In genomic region chr1:156752020-156752724, GRCm38 (mm10) we compare ENCODE assay signal across 8 mouse cellular contexts. TPM values are rescaled to one million over a fixed set of nuclear protein-coding genes. Genes with fewer than 3 reads are reported as not detected.
DNase-seq lines count a peak whose midpoint lies in the region; ATAC-seq and TF ChIP-seq lines count a peak whose summit lies in the region.

No protein-coding gene starts in this region.

- no peaks in the 10 kb centered on the region for H3K9me3 ChIP-seq in embryonic facial prominence, embryonic 10.5 days
- H3K9me3 ChIP-seq in limb, embryonic 15.5 days = no peaks in the 10 kb centered on the region
- H3K9me3 ChIP-seq in midbrain, postnatal 0 days (ENCODE audit: low read length) = no peaks in the 10 kb centered on the region

- H3K36me3 ChIP-seq in embryonic facial prominence, embryonic 10.5 days (replicated peaks) = no peaks in the 10 kb centered on the region
- no peaks in the 10 kb centered on the region for H3K36me3 ChIP-seq in kidney, adult 2 months (ENCODE audit: control insufficient read depth, insufficient read depth, low read length)
- no peaks in the 10 kb centered on the region for H3K36me3 ChIP-seq in limb, embryonic 15.5 days
- H3K36me3 ChIP-seq in midbrain, postnatal 0 days (ENCODE audit: insufficient read depth, low read length) = no peaks in the 10 kb centered on the region

- H3K4me2 ChIP-seq in limb, embryonic 15.5 days = peak overlapping the region; percentile 36
- H3K4me2 ChIP-seq in midbrain, postnatal 0 days (ENCODE audit: low read depth, low read length, poor library complexity, severe bottlenecking) = peak overlapping the region; percentile 42; the same call in 1 of the 2 replicates

- no peaks in the 10 kb centered on the region; the same call in 1 of the 2 replicates for H3K27me3 ChIP-seq in embryonic facial prominence, embryonic 10.5 days (replicated peaks; ENCODE audit: low read depth, poor library complexity, severe bottlenecking)
- H3K27me3 ChIP-seq in kidney, adult 2 months (replicated peaks; ENCODE audit: control insufficient read depth, insufficient read depth, low read length) = no peaks in the 10 kb centered on the region
- H3K27me3 ChIP-seq in limb, embryonic 15.5 days = no peaks in the 10 kb centered on the region
- no peaks in the 10 kb centered on the region for H3K27me3 ChIP-seq in midbrain, postnatal 0 days (ENCODE audit: insufficient read depth, low read length)

- TF ChIP-seq CTCF in kidney, adult 2 months (conservative IDR thresholded peaks at IDR 0.05; ENCODE audit: insufficient read depth, insufficient read length, low read depth, low read length) = peak; percentile 81
- peak; percentile 87 for TF ChIP-seq CTCF in midbrain, postnatal 0 days (IDR thresholded peaks at IDR 0.05)

- H3K4me1 ChIP-seq in embryonic facial prominence, embryonic 10.5 days = peaks cover 66% of the 10 kb centered on the region
- H3K4me1 ChIP-seq in kidney, adult 2 months (ENCODE audit: control insufficient read depth, insufficient read depth, low read length) = no peaks in the 10 kb centered on the region
- H3K4me1 ChIP-seq in limb, embryonic 15.5 days = peaks cover 40% of the 10 kb centered on the region
- peaks cover 9% of the 10 kb centered on the region for H3K4me1 ChIP-seq in midbrain, postnatal 0 days (ENCODE audit: insufficient read depth, low read length)

- H3K4me3 ChIP-seq in embryonic facial prominence, embryonic 10.5 days = peak overlapping the region; percentile 43
- peak overlapping the region; percentile 13; the same call in 1 of the 2 replicates for H3K4me3 ChIP-seq in kidney, adult 2 months (ENCODE audit: insufficient read depth, low read depth, low read length)
- peak overlapping the region; percentile 18 for H3K4me3 ChIP-seq in limb, embryonic 15.5 days
- H3K4me3 ChIP-seq in midbrain, postnatal 0 days (ENCODE audit: low read depth, low read length) = peak overlapping the region; percentile 16; the same call in 1 of the 2 replicates

- H3K27ac ChIP-seq in embryonic facial prominence, embryonic 10.5 days (replicated peaks) = peak overlapping the region; percentile 87
- no peak overlapping the region for H3K27ac ChIP-seq in kidney, adult 2 months (ENCODE audit: insufficient read depth, low read depth, low read length)
- peak overlapping the region; percentile 82 for H3K27ac ChIP-seq in limb, embryonic 15.5 days
- no peak overlapping the region for H3K27ac ChIP-seq in midbrain, postnatal 0 days (ENCODE audit: low read depth, low read length)

- ATAC-seq in limb, embryonic 15.5 days (ENCODE audit: insufficient number of reproducible peaks, low FRiP score, low TSS enrichment, low read depth) = peak; percentile 62; the same call in 1 of the 2 replicates
- ATAC-seq in midbrain, postnatal 0 days (ENCODE audit: low FRiP score) = peak; percentile 72; the same call in 1 of the 2 replicates

- 6% methylated on average over 21 of the region's 21 CpGs for WGBS in embryonic facial prominence, embryonic 10.5 days
- WGBS in kidney, adult 2 months = 16% methylated on average over 21 of the region's 21 CpGs
- 9% methylated on average over 21 of the region's 21 CpGs for WGBS in limb, embryonic 15.5 days
- WGBS in midbrain, postnatal 0 days = 10% methylated on average over 21 of the region's 21 CpGs

- TF ChIP-seq POLR2A in kidney, adult 2 months (IDR thresholded peaks at IDR 0.05; ENCODE audit: low read depth, low read length) = no peak

- no peak overlapping the region for H3K9ac ChIP-seq in limb, embryonic 15.5 days
- 0 out of 2 replicates have a peak overlapping the region, but pooled peaks have one; percentile 13 for H3K9ac ChIP-seq in midbrain, postnatal 0 days (replicated peaks; ENCODE audit: low read length, poor library complexity, severe bottlenecking)

- peak; percentile 44 for DNase-seq in 3T3-L1 (ENCODE audit: low read depth, low spot score)
- peak; percentile 87 for DNase-seq in adrenal gland, postnatal 10 days
- peak; percentile 90 for DNase-seq in embryonic facial prominence, embryonic 10.5 days (ENCODE audit: low spot score)
- DNase-seq in heart, adult 8-10 months (ENCODE audit: low spot score) = peak; percentile 55
- DNase-seq in kidney, adult 2 months = peak; percentile 66
- DNase-seq in midbrain, postnatal 0 days (ENCODE audit: low spot score) = peak; percentile 88
- peak; percentile 73 to 89 for DNase-seq in spleen, postnatal 10 days (ENCODE audit: low spot score in 2 of 2)

RNA-seq across cellular contexts. Expression of gene Fam20b, which starts 33.3 kb away (rescaled TPM):
- 10 to 100 TPM; 37.5 to 42.8 TPM for total RNA-seq in adrenal gland, postnatal 10 days (2021)
- polyA plus RNA-seq in embryonic facial prominence, embryonic 10.5 days (2016; fragmentation: Nextera tagmentation; extraction: Ambion mirVana) = 17.8 and 18.0 TPM in 2 replicates
- 10 to 100 TPM; 59.9 to 68.8 (median 65.7) TPM for total RNA-seq in heart, adult 8-10 months (2022)
- 42.2 and 43.6 TPM in 2 replicates for polyA plus RNA-seq in kidney, adult 2 months (2012; rRNA removed)
- 28.8 and 32.5 TPM in 2 replicates for polyA plus RNA-seq in limb, embryonic 15.5 days (2015; fragmentation: Nextera tagmentation; extraction: Ambion mirVana)
- 69.9 and 74.3 TPM in 2 replicates for total RNA-seq in midbrain, postnatal 0 days (2014; rRNA removed)
- 30.0 and 32.3 TPM in 2 replicates for polyA plus RNA-seq in midbrain, postnatal 0 days (2015; fragmentation: Nextera tagmentation; extraction: Ambion mirVana)

Comparison
In these comparisons a context has a peak if more than half of its experiments do, and no peak if none do; other contexts are left out.
1. H3K27ac ChIP-seq: peak in embryonic facial prominence, embryonic 10.5 days (single experiment) and limb, embryonic 15.5 days (single experiment); none in kidney, adult 2 months (single experiment) and midbrain, postnatal 0 days (single experiment).
2. Peak in every context shown above with its lines, with median percentiles within 50 percentile points of each other: DNase-seq and H3K4me3 ChIP-seq.